Mouse (Mus musculus): ENCODE measurements around the gene Stard3.

Stard3 gene

DNA sequence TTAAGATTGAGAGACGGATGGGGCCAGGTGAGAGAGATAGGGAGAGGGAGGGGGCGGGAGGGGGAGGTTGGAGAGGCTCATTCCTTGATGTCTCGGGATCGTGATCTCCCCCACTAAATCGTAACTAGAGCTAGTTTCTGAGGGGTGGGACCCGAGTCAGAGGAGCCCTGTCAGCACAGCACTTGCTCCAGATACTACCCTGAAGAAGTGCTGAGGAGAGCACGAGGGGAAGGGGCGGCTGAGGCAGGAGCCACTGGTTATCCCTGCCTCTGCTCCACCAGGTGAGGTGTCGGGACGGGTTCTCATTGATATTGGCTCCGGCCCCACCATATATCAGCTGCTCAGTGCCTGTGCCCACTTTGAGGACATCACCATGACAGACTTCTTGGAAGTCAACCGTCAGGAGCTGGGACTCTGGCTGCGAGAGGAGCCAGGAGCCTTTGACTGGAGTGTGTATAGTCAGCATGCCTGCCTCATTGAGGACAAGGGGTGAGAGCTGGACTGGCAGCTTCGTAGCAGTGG, 28.9 kb downstream of the Stard3 start:
- POLR2A ChIA-PET = interaction anchor here in 2 of 4 experiments (0.6 to 4.0 kb wide), 7 partner anchors 10 to 181 kb away, joined by 3 to 14 read pairs (median 5); partner anchors contain the start of gene Stard3 (in 1 of the 2)
- CTCF ChIA-PET = interaction anchor here (0.7 to 5.6 kb wide), 9 partner anchors 15 to 564 kb away, joined by 3 to 45 read pairs (median 5); no protein-coding TSS in a partner anchor

DNA sequence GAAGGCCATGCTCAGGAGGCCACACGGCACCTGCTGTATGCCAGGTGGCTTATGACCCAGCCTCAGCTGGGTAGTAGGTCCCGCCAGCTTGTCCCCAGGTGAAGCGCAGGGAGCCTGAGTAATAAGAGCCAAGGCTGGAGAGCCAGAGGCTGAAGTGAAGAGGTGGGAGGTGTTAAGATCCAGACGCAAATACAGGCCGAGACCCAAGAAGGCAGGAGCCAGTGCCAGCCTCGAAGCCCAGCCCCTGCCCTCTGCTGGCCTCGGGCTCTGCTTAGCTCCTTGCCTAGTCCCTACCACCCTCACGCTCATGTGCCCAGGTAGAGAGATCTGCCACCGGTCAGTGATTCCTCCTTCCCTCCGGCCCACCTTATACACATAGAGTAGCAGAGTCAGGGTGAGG, 30.1 kb downstream of the Stard3 start:
- ChIA-PET POLR2A (interaction anchor here in 2 of 4 experiments (0.7 to 4.0 kb wide), 7 partner anchors 11 to 48 kb away, joined by 3 to 14 read pairs (median 5); partner anchors contain the start of genes Pgap3 (in 1 of the 2) and Stard3 (in 1 of the 2)), CTCF (interaction anchor here in 3 of 4 experiments (0.6 to 5.6 kb wide), 9 partner anchors 15 to 50 kb away, joined by 3 to 45 read pairs (median 15); partner anchors contain the start of gene Mien1 (in 1 of the 3))

DNA sequence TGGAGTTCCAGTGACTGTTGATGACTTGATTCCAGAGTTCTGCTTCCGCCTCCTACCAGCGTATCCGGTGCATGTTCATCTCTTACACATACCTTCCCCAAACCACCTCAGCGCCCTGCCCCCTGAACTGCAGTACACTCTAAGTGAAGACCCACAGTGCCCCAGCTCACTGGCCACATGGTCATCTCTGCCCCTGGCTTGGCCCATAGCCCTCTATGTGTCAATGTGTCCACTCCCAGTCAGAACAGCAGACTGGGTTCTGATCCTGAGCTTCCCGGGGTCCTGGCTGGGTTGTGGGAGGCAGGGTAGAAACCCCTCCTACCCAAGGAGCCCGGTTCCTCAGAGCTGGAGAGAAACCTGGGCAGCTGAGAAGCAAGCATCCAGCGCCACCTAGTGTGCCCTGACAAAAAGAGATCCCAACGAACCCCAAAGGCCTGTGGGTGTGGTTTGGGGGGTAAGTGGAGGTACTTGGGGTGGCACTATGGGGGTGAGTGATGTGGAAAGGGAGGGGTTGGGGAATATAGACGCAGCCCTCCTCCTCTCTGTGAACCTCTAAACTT, 31.1 kb downstream of the Stard3 start:
- POLR2A ChIA-PET = interaction anchor here (0.6 to 4.0 kb wide), 16 partner anchors 8 to 307 kb away, joined by 3 to 14 read pairs (median 4); partner anchors contain the start of genes Pgap3 (in 3 of the 4) and Stard3 (in 1 of the 4)
- CTCF ChIA-PET = interaction anchor here (0.6 to 5.6 kb wide), 35 partner anchors 13 to 564 kb away, joined by 3 to 45 read pairs (median 4); partner anchors contain the start of genes Mien1 (in 2 of the 4), Stard3 (in 2 of the 4), Cdk12 (in 1 of the 4) and Erbb2 (in 1 of the 4)

- POLR2A ChIA-PET = interaction anchor here (0.6 to 4.0 kb wide), 9 partner anchors 9 to 154 kb away, joined by 3 to 14 read pairs (median 5); partner anchors contain the start of genes Pgap3 (in 3 of the 4) and Stard3 (in 1 of the 4)
These were observed 32.0 kb downstream of the Stard3 start for GRCm38 (mm10) chr11:98390141-98390540.

DNA sequence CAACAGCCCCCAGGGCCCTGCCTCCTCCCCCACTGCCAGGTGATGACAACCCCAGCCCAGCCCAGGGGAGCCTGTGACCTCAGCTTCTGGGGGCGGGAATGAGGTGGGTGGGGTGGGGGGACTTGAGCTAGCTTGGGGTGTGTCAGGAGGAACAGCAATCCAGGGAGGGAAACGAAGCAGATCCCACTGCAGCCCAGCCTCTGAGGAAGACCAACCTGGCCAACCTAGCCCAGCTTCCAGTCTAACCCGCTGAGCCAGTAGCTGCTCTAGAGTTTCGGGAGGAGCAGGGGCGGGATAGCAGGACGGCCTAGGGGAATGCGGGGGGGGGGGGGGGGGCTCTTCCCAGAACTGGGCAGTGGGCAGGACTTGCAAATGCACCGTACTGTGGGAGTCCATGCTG, 33.9 kb downstream of the Stard3 start:
- ChIA-PET CTCF (interaction anchor here (0.6 to 5.6 kb wide), 4 partner anchors 20 to 1082 kb away, joined by 3 to 45 read pairs (median 7); no protein-coding TSS in a partner anchor), POLR2A (interaction anchor here in 3 of 4 experiments (0.6 to 1.7 kb wide), 9 partner anchors 8 to 977 kb away, joined by 3 to 8 read pairs (median 4); partner anchors contain the start of genes Pgap3 (in 2 of the 3), Arhgap23 (in 1 of the 3) and Stard3 (in 1 of the 3))

More at GRCm38 (mm10) chr11:98390141-98390540, 32.0 kb downstream of the Stard3 start:
- CTCF ChIA-PET = interaction anchor here (0.6 to 5.6 kb wide), 22 partner anchors 14 to 473 kb away, joined by 3 to 45 read pairs (median 6); partner anchors contain the start of genes Cdk12 (in 1 of the 4), Erbb2 (in 1 of the 4), Mien1 (in 1 of the 4) and Ppp1r1b (in 1 of the 4)

GRCm38 (mm10) chr11:98392645-98393044, 34.5 kb downstream of the Stard3 start:
- POLR2A ChIA-PET = interaction anchor here in 3 of 4 experiments (0.6 to 1.7 kb wide), 4 partner anchors 7 to 55 kb away, joined by 3 to 8 read pairs (median 4); partner anchors contain the start of genes Pgap3 (in 1 of the 3) and Stard3 (in 1 of the 3)
- CTCF ChIA-PET = interaction anchor here in 3 of 4 experiments (0.6 to 1.6 kb wide), 4 partner anchors 21 to 1082 kb away, joined by 3 to 7 read pairs (median 3); no protein-coding TSS in a partner anchor

GRCm38 (mm10) chr11:98393317-98393716, 35.1 kb downstream of the Stard3 start:
- POLR2A ChIA-PET = no interaction called here
- CTCF ChIA-PET = interaction anchor here in 2 of 4 experiments (0.8 to 1.6 kb wide), 1 partner anchor 51 kb away, joined by 3 to 7 read pairs; no protein-coding TSS in a partner anchor

- ChIA-PET POLR2A (no interaction called here), CTCF (no interaction called here)
These were observed 36.1 kb downstream of the Stard3 start for GRCm38 (mm10) chr11:98394301-98394700.

GRCm38 (mm10) chr11:98395041-98395440, 36.9 kb downstream of the Stard3 start:
- ChIA-PET POLR2A (interaction anchor here in 2 of 4 experiments (0.5 to 0.8 kb wide), 2 partner anchors 29 to 262 kb away, joined by 4 read pairs; no protein-coding TSS in a partner anchor), CTCF (interaction anchor here in 1 of 4 experiments (2.1 kb wide), 1 partner anchor 23 kb away, joined by 4 read pairs; no protein-coding TSS in a partner anchor)

GRCm38 (mm10) chr11:98397946-98398345, 39.8 kb downstream of the Stard3 start:
- CTCF ChIA-PET = interaction anchor here in 2 of 4 experiments (1.0 to 2.4 kb wide), 2 partner anchors 26 to 55 kb away, joined by 3 to 11 read pairs; no protein-coding TSS in a partner anchor

GRCm38 (mm10) chr11:98400161-98400726, 42.1 kb downstream of the Stard3 start, which contains the start of gene Pgap3:
Gene Pgap3, minus strand, starts transcription at chr11:98400490.
- ChIA-PET CTCF (interaction anchor here in 3 of 4 experiments (0.6 to 2.8 kb wide), 14 partner anchors 12 to 1374 kb away, joined by 3 to 11 read pairs (median 4); partner anchors contain the start of gene Erbb2 (in 2 of the 3)), POLR2A (interaction anchor here in 3 of 4 experiments (0.6 to 2.4 kb wide), 40 partner anchors 9 to 1920 kb away, joined by 3 to 19 read pairs (median 4); partner anchors contain the start of genes Erbb2 (in 3 of the 3), Mien1 (in 3 of the 3), Stard3 (in 2 of the 3) and Ormdl3 (in 1 of the 3))

More at GRCm38 (mm10) chr11:98397946-98398345, 39.8 kb downstream of the Stard3 start:
- POLR2A ChIA-PET = interaction anchor here in 1 of 4 experiments (1.3 kb wide), 1 partner anchor 39 kb away, joined by 3 read pairs; no protein-coding TSS in a partner anchor

DNA sequence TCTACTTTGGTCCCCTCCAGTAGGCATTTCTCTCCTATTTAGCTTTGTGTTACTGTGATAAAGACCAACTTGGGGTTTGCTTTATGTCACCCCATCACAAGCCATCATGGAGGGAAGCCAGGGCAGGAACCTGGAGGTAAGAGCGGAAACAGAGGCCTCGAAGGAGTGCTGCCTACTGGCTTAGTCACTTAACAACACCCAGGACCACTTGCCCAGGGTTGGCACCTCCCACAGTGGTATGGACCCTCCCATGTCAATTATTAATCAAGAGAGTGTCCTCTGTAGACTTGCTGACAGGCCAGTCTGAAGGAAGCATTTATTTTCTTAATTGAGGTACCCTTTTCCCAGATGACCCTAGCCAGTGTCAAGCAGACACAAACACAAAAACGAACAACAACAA, 42.6 kb downstream of the Stard3 start:
- POLR2A ChIA-PET = interaction anchor here in 3 of 4 experiments (0.8 to 2.4 kb wide), 25 partner anchors 9 to 1920 kb away, joined by 3 to 19 read pairs (median 5); partner anchors contain the start of genes Erbb2 (in 3 of the 3), Stard3 (in 2 of the 3), Ormdl3 (in 1 of the 3) and Tcap (in 1 of the 3)
- CTCF ChIA-PET = interaction anchor here in 2 of 4 experiments (0.6 to 2.8 kb wide), 8 partner anchors 11 to 168 kb away, joined by 3 to 11 read pairs (median 4); partner anchors contain the start of gene Erbb2 (in 2 of the 2)

DNA sequence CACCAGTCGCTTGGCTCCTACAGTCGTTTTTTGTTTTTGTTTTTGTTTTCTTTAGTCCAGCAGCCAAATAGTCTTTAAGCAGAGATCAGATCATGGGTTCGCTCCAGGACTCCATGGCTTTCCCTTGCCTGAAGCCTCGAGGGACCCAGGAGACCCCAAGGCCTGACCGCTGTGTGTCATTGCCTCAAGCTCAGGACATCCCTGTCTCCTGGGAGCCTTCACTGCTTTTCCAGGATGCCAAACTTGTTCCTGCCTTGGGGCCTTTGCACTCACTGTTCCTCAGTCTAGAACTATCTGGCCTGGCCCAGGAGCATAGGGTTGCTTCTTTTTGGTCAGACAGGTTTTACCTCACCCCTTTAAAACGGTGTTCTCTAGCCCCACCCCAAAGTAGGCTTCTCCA, 48.5 kb downstream of the Stard3 start:
- ChIA-PET POLR2A (no interaction called here), CTCF (interaction anchor here in 1 of 4 experiments (1.3 kb wide), 1 partner anchor 64 kb away, joined by 3 read pairs; no protein-coding TSS in a partner anchor)

- ChIA-PET CTCF (interaction anchor here in 3 of 4 experiments (0.5 to 0.9 kb wide), 6 partner anchors 13 to 333 kb away, joined by 3 to 13 read pairs (median 4); no protein-coding TSS in a partner anchor), POLR2A (interaction anchor here in 3 of 4 experiments (0.6 to 1.3 kb wide), 8 partner anchors 9 to 178 kb away, joined by 3 to 10 read pairs (median 4); partner anchors contain the start of genes Pgap3 (in 2 of the 3), Grb7 (in 1 of the 3), Mien1 (in 1 of the 3) and Ormdl3 (in 1 of the 3))
These were observed 50.7 kb downstream of the Stard3 start for GRCm38 (mm10) chr11:98408872-98409271.

DNA sequence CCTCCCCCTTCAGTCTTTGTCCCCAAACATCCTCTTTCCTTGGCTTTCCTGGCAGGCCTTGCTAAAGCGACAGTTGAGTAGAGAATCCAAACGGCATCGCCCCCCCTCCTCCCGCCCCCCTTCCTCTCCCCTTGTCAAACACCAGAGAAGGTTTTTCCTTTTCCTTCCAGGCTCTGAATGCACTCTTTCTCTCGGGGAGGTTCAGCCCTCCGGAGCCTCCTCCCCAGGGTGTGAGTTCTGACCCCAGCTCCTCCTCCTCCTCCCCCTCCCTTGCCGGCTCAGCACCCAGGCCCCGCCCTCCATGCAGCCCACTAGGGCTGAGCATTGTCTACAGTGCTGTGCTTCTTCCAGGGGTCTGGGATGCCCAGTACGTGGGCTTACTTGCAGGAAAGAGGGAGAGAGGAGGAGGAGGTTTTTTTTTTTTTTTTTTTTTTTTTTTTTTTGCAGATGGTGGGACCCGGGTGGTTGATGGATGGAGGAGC, 51.2 kb downstream of the Stard3 start:
- CTCF ChIA-PET = interaction anchor here in 2 of 4 experiments (0.5 to 0.9 kb wide), 6 partner anchors 20 to 334 kb away, joined by 3 to 13 read pairs (median 4); no protein-coding TSS in a partner anchor

GRCm38 (mm10) chr11:98412273-98412796, 54.2 kb downstream of the Stard3 start, which contains the start of gene Erbb2:
Gene Erbb2, plus strand, starts transcription at chr11:98412470.
- CTCF ChIA-PET = interaction anchor here (0.5 to 1.9 kb wide), 26 partner anchors 9 to 801 kb away, joined by 3 to 13 read pairs (median 4); partner anchors contain the start of genes Mien1 (in 2 of the 4), Pgap3 (in 2 of the 4), Ikzf3 (in 1 of the 4) and Stard3 (in 1 of the 4)
- POLR2A ChIA-PET = interaction anchor here (0.5 to 2.2 kb wide), 32 partner anchors 8 to 978 kb away, joined by 3 to 19 read pairs (median 3); partner anchors contain the start of genes Mien1 (in 3 of the 4), Pgap3 (in 3 of the 4), Ppp1r1b (in 3 of the 4) and Ormdl3 (in 2 of the 4)

More for the DNA sequence above, 51.2 kb downstream of the Stard3 start:
- POLR2A ChIA-PET = interaction anchor here in 3 of 4 experiments (0.6 to 1.3 kb wide), 7 partner anchors 9 to 178 kb away, joined by 4 to 10 read pairs (median 4); partner anchors contain the start of genes Pgap3 (in 2 of the 3), Grb7 (in 1 of the 3), Mien1 (in 1 of the 3) and Ormdl3 (in 1 of the 3)
